Mouse (Mus musculus) bone marrow, adult 2 months (tissue): ENCODE data around the gene Bhlhe41. TPM values are rescaled to one million over a fixed set of nuclear protein-coding genes. Genes with fewer than 3 reads are reported as not detected.

ENCODE experiments used
- H3K27ac ChIP-seq: fragments of 200-500 bp; 2 replicates; pipeline ENCODE4 v1.5.1; 2012; ENCODE audit warnings: low read depth, mild to moderate bottlenecking, control low read depth, inconsistent platforms, low read length; ENCODE audit not compliant: control insufficient read depth, poor library complexity, insufficient read depth
- H3K4me1 ChIP-seq: fragments of 200-500 bp; 2 replicates; pipeline ENCODE4 v1.6.1; 2011; ENCODE audit warnings: low read length; ENCODE audit not compliant: control insufficient read depth, insufficient read depth
- H3K4me3 ChIP-seq: fragments of 200-500 bp; replicated peaks from 2 replicates; pipeline ENCODE3; 2011; ENCODE audit warnings: mild to moderate bottlenecking, low read depth, low read length, control low read depth; ENCODE audit not compliant: control insufficient read depth
- CTCF ChIP-seq: fragments of 200-500 bp; IDR thresholded peaks from 2 replicates; pipeline ENCODE4 v1.5.1; 2011; ENCODE audit warnings: low read length, control low read depth; ENCODE audit not compliant: control insufficient read depth, insufficient read depth
- POLR2A ChIP-seq: fragments of 200-500 bp; IDR thresholded peaks from 2 replicates; pipeline ENCODE4 v1.6.1; 2011; ENCODE audit warnings: low read depth, mild to moderate bottlenecking, control low read depth, low read length, borderline replicate concordance; ENCODE audit not compliant: control insufficient read depth
- WGBS: fragments of 180-500 bp; shearing (Covaris S2); methylation state at CpG from one replicate; pipeline ENCODE4 v1.1.7; 2018; 5-methylcytosine and 5-hydroxymethylcytosine counted together
- polyA plus RNA-seq: library from polyadenylated mRNA; stranded (reverse); fragments of >200 nt; gene quantifications from 2 replicates; pipeline ENCODE4 v1.2.4, GENCODE M21; 2011; ENCODE audit warnings: low replicate concordance; ENCODE audit not compliant: missing spikeins, insufficient read depth, insufficient read length

The Bhlhe41 gene
- polyA plus RNA-seq, 1 experiment: 4.9 TPM

DNA sequence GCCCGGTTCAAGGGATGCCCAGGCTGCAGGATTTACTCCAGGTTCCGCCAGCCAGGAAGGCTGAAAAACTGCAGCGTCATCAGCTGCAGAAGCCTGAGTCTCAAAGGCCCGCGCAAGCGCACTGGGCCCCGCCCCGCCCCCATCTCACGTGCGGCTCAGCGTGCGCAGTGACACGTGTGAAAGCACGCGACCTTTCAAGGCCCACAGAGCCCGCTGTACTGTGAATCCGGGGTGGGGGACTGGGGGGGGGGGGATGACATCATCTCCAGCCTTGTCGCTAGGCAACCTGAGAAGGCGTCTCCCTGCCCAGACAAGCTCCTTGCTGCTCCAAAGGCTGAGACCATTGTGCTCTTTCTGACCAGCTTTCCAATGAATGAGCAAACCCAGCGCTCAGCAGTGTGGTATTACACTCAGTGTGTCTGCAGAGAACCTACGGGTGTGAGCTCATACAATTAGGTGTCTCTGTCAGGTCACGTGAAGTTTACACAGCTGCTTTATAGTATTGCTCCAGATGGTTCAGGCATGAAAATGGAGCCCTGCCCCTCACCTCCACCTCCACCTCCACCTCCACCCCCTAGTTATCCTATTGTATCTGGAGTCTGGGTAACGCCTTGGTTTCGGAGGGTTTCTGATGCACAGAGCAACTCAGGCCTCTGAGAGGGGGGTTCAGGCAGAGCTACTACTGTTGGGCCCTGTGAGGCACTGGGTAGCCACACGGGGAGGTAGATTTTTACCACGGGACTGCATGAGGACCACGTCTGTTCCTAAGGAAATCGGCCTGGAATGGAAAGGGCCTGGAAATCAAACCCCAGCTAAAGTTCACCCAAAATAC lies 9.4 kb downstream of the Bhlhe41 start:
- TF ChIP-seq POLR2A (no peak), CTCF (no peak)
- no peak overlapping the region for H3K4me3 ChIP-seq
- 22% methylated on average over 28 of the region's 28 CpGs for WGBS
- peaks cover 1% of the 10 kb centered on the region for H3K4me1 ChIP-seq
- H3K27ac ChIP-seq: no peak overlapping the region

DNA sequence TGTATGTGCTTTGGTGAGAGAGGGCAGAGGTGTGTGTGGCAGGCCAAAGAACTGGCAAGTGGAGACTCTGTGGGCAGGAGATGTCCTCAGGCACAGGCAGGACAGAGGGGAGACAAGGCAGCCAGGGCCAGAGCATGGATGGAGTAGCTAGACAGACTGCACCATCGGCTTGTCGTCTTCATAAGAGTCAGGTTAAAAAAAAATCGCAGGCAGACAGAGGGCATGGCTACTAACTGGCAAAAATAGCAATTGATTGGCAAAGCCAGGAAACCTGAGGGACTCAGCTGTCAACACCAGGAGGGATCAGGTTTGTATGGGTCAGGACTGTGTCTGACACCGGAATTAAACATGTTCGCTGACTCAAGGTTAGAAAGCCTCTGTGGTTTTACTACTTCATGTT lies 10.6 kb downstream of the Bhlhe41 start:
- peaks cover 1% of the 10 kb centered on the region for H3K4me1 ChIP-seq
- WGBS: 55% methylated on average over 5 of the region's 5 CpGs
- no peak overlapping the region for H3K27ac ChIP-seq

DNA sequence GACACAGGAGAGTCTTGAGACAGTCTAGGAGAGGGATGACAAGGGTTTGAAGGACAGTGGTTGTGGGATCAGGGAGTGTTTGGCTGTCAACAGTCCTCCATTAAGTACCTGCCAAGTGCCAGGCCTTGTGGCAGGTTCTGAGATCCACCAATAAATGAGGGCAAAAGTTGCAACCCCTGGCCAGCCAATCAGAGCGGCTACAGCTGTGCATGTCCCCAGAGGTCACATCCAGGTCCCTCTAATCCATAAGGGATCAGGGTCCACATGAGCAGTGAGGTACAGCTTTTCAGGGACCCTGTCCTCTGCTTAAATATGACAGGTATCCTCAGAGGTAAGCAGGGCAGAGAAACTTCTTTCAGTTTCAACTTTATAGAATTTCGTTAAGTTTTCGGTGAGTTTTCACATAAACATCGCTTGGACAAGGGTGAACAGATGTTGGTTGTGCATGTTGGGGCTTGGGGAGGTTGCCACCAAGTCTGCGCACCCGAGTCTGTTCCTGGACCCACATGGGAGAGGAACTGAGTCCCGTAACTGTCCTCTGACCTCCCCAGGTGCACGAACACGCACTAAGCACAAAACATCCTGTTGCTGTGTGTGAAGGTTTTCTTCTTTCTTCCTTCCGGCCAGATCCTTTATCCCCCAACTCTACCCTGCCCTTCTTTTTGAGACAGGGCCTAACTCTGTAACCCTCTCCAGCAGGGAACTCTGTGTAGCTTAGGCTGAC lies 11.8 kb downstream of the Bhlhe41 start:
- Histone ChIP-seq H3K4me1 (peaks cover 1% of the 10 kb centered on the region), H3K27ac (peak overlapping the region; percentile 28; the same call in 1 of the 2 replicates), H3K4me3 (no peak overlapping the region)
- 63% methylated on average over 10 of the region's 10 CpGs for WGBS
- TF ChIP-seq CTCF (no peak), POLR2A (no peak)

More for the DNA sequence above, 10.6 kb downstream of the Bhlhe41 start:
- H3K4me3 ChIP-seq: no peak overlapping the region
- TF ChIP-seq CTCF: no peak
- TF ChIP-seq POLR2A: no peak

DNA sequence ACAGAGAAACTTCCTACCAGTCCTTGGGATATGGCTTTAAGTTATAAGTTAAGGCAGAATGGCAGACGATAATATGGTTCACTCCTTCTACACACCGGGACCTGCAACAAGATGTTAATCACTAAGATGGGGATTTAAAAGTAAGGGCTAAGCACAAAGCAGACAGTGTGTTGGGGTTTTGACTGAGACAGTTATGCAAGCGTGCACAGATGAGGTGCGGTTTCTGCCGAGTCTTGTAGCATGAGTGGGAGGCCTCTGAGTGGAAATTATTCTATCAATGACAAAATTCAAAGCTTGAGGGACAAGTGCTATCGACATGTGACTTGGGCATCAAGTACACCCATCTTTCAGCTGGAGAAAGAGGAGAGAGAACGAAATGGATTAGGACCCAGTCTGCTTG lies 12.7 kb downstream of the Bhlhe41 start:
- 83% methylated on average over 7 of the region's 7 CpGs for WGBS
- Histone ChIP-seq H3K27ac (no peak overlapping the region), H3K4me3 (no peak overlapping the region), H3K4me1 (peaks cover 1% of the 10 kb centered on the region)
- TF ChIP-seq POLR2A (no peak), CTCF (no peak)

DNA sequence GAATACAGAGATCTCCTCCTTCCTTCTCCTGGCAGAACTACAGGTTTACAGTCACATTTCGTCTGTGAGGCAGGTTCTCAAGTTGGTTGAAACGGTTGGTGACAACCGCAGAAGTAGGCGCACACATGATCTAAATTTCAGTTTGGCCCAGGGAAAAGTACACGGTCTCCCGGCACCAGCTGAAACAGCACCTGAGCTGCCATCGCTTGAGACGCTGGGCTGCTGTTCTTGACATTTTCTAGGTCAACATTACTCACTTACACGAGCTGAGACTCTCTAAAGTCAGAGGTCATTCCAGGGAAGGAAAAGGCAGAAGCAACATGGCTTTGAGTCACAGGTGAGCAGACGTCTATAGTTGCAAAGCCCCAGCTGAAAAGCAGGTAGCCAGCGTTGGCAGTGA lies 13.4 kb downstream of the Bhlhe41 start:
- 85% methylated on average over 11 of the region's 11 CpGs for WGBS
- Histone ChIP-seq H3K4me3 (no peak overlapping the region), H3K27ac (no peak overlapping the region; the same call in 1 of the 2 replicates), H3K4me1 (no peaks in the 10 kb centered on the region; the same call in none of the 2 replicates)
- TF ChIP-seq POLR2A (no peak), CTCF (no peak)

DNA sequence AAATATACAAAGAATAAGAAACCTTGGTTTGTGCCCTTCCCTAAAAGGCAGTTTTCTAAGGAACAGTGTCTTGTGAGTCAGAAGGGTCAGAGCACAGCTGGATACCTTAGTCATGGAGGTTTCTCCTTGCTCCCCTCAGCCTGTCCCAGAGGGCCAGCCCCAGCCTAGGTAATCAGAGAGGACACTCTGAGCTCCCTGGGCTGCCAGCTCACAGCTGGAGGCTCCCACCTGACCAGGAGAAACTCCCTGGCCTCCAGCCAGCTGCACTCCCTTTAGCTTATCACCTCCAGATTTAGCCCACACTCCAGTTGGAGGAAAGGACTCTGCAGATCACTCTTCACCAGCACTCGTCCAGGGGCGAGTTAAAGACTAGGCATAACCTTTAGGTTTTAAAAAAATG lies 14.6 kb downstream of the Bhlhe41 start:
- H3K27ac ChIP-seq: no peak overlapping the region
- WGBS: 52% methylated on average over 2 of the region's 2 CpGs
- no peaks in the 10 kb centered on the region; the same call in none of the 2 replicates for H3K4me1 ChIP-seq
- no peak overlapping the region for H3K4me3 ChIP-seq
- TF ChIP-seq POLR2A (no peak), CTCF (no peak)

DNA sequence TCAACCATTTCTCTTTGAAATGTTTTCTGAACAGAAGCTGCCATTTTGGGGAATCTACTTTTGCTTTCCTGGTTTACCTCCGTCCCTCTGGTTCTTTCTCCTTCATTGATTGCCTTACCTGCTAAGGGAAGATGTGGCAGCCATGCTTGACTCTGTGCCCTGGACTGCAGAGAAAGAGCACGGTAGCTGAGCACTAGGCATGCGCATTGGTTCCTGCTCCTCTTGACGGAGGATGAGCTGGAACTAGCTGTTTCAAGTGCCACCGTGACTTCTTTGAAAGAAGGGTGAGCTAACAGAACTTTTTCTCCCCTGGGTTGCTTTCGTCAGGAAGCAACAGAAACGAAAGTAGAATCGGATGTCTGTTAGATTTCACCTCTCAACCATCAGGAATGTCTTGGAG lies 17.7 kb downstream of the Bhlhe41 start:
- TF ChIP-seq POLR2A (no peak), CTCF (no peak)
- Histone ChIP-seq H3K4me1 (no peaks in the 10 kb centered on the region; the same call in 1 of the 2 replicates), H3K27ac (no peak overlapping the region), H3K4me3 (no peak overlapping the region)
- WGBS: 81% methylated on average over 8 of the region's 8 CpGs

DNA sequence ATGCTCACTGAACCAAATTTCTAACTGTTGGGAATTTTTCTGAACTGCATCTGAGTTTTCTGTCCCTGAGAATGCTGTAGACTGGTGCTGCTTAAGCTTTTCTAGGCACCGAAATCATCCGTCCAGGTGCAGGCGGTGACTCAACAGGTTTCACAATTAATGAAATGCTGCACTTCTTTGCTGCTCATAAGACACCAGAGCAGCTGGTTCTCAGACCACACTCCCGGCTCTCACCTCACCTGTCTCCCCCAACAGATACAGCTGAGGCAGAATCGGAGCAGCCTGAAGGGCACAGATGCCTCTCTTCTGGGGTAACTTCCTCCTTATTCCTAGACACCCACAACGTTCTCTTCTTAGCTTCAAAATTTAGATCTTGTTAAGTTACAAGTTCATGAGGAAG lies 18.4 kb downstream of the Bhlhe41 start:
- Histone ChIP-seq H3K4me1 (no peaks in the 10 kb centered on the region; the same call in 1 of the 2 replicates), H3K4me3 (no peak overlapping the region), H3K27ac (no peak overlapping the region)
- no peak for TF ChIP-seq POLR2A
- TF ChIP-seq CTCF: no peak
- WGBS: 34% methylated on average over 6 of the region's 6 CpGs
